In the genomic region with DNA sequence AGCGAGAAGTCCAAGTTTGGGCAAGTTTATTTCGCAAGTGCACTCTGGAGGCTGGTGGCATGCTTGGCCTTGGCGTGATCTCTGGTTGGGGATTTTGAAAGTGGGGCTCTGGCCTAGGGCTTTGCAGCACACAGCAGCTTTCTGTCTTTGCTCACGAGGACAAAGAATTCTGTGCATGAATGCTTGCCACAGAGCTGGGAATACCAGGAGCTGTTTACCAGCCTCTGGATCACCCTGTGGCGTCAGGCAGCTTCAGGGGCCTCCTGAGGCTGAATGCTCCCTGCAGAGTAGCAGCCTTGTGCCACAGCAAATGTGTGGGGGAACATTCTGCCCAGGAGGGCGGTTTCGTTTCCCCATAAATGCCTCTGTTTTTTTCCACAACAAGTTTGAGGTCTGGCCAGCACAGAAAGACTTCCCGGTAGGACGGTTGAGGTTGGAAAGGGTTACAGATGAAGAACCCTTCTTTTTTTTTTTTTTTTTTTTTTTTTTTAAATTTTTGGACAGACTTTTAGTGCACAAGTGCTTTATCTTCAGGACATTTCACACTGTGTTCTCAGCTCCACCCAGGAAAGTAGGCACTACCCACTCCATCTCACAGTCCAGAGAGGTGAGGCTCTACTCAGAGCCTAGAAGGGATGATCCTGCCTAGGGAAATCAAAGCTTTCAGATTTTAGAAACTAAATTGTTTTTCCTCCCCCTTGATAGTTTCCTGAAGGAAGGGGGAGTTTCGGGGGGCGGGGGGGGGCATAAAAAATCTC, we compare ENCODE assay signal across 1 mouse cellular context.
TF ChIP-seq lines count a peak whose summit lies in the region.

No protein-coding gene starts in this region.

TF ChIP-seq in ES-E14, 5 proteins besides CTCF, POLR2A, EP300 and RAD21:
- TF ChIP-seq CHD2 (IDR thresholded peaks at IDR 0.05; ENCODE audit: low read depth, low read length) (no peak), ZC3H11A (IDR thresholded peaks at IDR 0.05; ENCODE audit: borderline replicate concordance, low read depth, low read length) (no peak), HCFC1 (IDR thresholded peaks at IDR 0.05; ENCODE audit: borderline replicate concordance, insufficient read depth, low read length) (no peak), MAFK (IDR thresholded peaks at IDR 0.05; ENCODE audit: insufficient read depth, low read depth, low read length) (no peak), ZNF384 (IDR thresholded peaks at IDR 0.05; ENCODE audit: low read depth, low read length) (peak; percentile 64; the same call in 1 of the 2 replicates)
